Mouse (Mus musculus) limb, embryonic 14.5 days (tissue): ENCODE data around the gene Rest. TPM values are rescaled to one million over a fixed set of nuclear protein-coding genes. Genes with fewer than 3 reads are reported as not detected.

Source experiments
- ATAC-seq: fragments of 200-750 bp; cut with Nextera tagmentation; 2 replicates; pipeline ENCODE4 v1.8.0; 2017; ENCODE audit warnings: low read depth, moderate number of reproducible peaks, moderate TSS enrichment; ENCODE audit not compliant: low FRiP score
- DNase-seq: peaks from one replicate; pipeline ENCODE4 v3.0.0-alpha.2; 2015; ENCODE audit warnings: low spot score
- H3K27ac ChIP-seq: fragments of 300-500 bp; sonication (generic); replicated peaks from 2 replicates; pipeline ENCODE4 v1.5.1; 2014; ENCODE audit warnings: low read depth, mild to moderate bottlenecking, low read length, moderate library complexity, mixed read lengths
- H3K27me3 ChIP-seq: fragments of 300-500 bp; sonication (generic); 2 replicates; pipeline ENCODE4 v1.6.1; 2014; ENCODE audit warnings: low read length, mixed read lengths; ENCODE audit not compliant: control insufficient read depth, insufficient read depth
- H3K36me3 ChIP-seq: fragments of 300-500 bp; sonication (generic); 2 replicates; pipeline ENCODE4 v1.6.1; 2014; ENCODE audit warnings: mild to moderate bottlenecking, low read length, moderate library complexity, mixed read lengths; ENCODE audit not compliant: control insufficient read depth, insufficient read depth
- H3K4me1 ChIP-seq: fragments of 300-500 bp; sonication (generic); 2 replicates; pipeline ENCODE4 v1.6.1; 2014; ENCODE audit warnings: antibody characterized with exemption, low read length, mixed read lengths; ENCODE audit not compliant: control insufficient read depth, insufficient read depth
- H3K4me2 ChIP-seq: fragments of 300-500 bp; sonication (generic); replicated peaks from 2 replicates; pipeline ENCODE4 v1.6.1; 2014; ENCODE audit warnings: low read depth, mild to moderate bottlenecking, low read length, moderate library complexity; ENCODE audit not compliant: severe bottlenecking
- H3K4me3 ChIP-seq: fragments of 300-500 bp; sonication (generic); replicated peaks from 2 replicates; pipeline ENCODE4 v1.5.1; 2014; ENCODE audit warnings: low read length
- H3K9ac ChIP-seq: fragments of 300-500 bp; sonication (generic); 2 replicates; pipeline ENCODE4 v1.6.1; 2014; ENCODE audit warnings: mild to moderate bottlenecking, low read depth, low read length, moderate library complexity; ENCODE audit not compliant: severe bottlenecking
- H3K9me3 ChIP-seq: fragments of 300-500 bp; sonication (generic); 2 replicates; pipeline ENCODE4 v1.6.1; 2016; ENCODE audit warnings: low read length; ENCODE audit not compliant: control insufficient read depth
- POLR2A ChIP-seq: fragments of 200-500 bp; IDR thresholded peaks from 2 replicates; pipeline ENCODE4 v1.8.0; 2012; ENCODE audit warnings: inconsistent platforms, mild to moderate bottlenecking, moderate library complexity, borderline replicate concordance; ENCODE audit not compliant: insufficient read depth, insufficient read length; ENCODE audit errors: extremely low read depth
- WGBS: fragments of 180-500 bp; shearing (Covaris S2); extraction: QIAGEN DNeasy Blood & Tissue Kit; methylation state at CpG from one replicate; pipeline ENCODE4 v1.1.7; 2014; 5-methylcytosine and 5-hydroxymethylcytosine counted together
- polyA plus RNA-seq, 2 experiments: library from polyadenylated mRNA; depleted of rRNA in 1 of 2; stranded (reverse) in 1 of 2; unstranded in 1 of 2; fragments of >200 nt; fragmentation: Nextera tagmentation in 1 of 2; extraction: Ambion mirVana in 1 of 2; gene quantifications; 2 replicates each; pipeline versions ENCODE4 v1.2.1 to v1.2.3; 2012 to 2014

Rest gene
- polyA plus RNA-seq, 2 experiments = 27.9 to 47.0 TPM

GRCm38 (mm10) chr5:77250083-77250482 lies 15.2 kb upstream of the Rest start:
- Histone ChIP-seq H3K4me1 (0 out of 2 replicates have a peak, but pooled peaks cover 4% of the 10 kb centered on the region), H3K9me3 (no peaks in the 10 kb centered on the region), H3K27ac (no peak overlapping the region), H3K9ac (no peak overlapping the region), H3K4me3 (no peak overlapping the region), H3K4me2 (no peak overlapping the region), H3K36me3 (no peaks in the 10 kb centered on the region), H3K27me3 (no peaks in the 10 kb centered on the region)
- no peak for DNase-seq
- no peak for TF ChIP-seq POLR2A
- WGBS = 66% methylated on average over 9 of the region's 9 CpGs
- no peak for ATAC-seq

GRCm38 (mm10) chr5:77251656-77252055 lies 13.6 kb upstream of the Rest start:
- WGBS = 29% methylated on average over 5 of the region's 5 CpGs
- no peak for TF ChIP-seq POLR2A
- H3K4me2 ChIP-seq = no peak overlapping the region
- no peaks in the 10 kb centered on the region for H3K27me3 ChIP-seq
- no peaks in the 10 kb centered on the region for H3K4me1 ChIP-seq
- no peaks in the 10 kb centered on the region for H3K36me3 ChIP-seq
- DNase-seq = no peak
- H3K27ac ChIP-seq = no peak overlapping the region
- no peak overlapping the region for H3K4me3 ChIP-seq
- H3K9me3 ChIP-seq = no peaks in the 10 kb centered on the region
- ATAC-seq = no peak
- H3K9ac ChIP-seq = no peak overlapping the region

GRCm38 (mm10) chr5:77252115-77252827 lies 13.0 kb upstream of the Rest start:
- H3K36me3 ChIP-seq = no peaks in the 10 kb centered on the region
- H3K4me1 ChIP-seq = no peaks in the 10 kb centered on the region
- no peaks in the 10 kb centered on the region for H3K9me3 ChIP-seq
- H3K4me3 ChIP-seq = no peak overlapping the region
- no peak overlapping the region for H3K27ac ChIP-seq
- TF ChIP-seq POLR2A = no peak
- H3K9ac ChIP-seq = no peak overlapping the region
- 70% methylated on average over 8 of the region's 8 CpGs for WGBS
- H3K4me2 ChIP-seq = no peak overlapping the region
- DNase-seq (no peak), ATAC-seq (no peak)
- H3K27me3 ChIP-seq = no peaks in the 10 kb centered on the region

- Histone ChIP-seq H3K27me3 (no peaks in the 10 kb centered on the region), H3K4me3 (no peak overlapping the region), H3K4me1 (no peaks in the 10 kb centered on the region), H3K27ac (no peak overlapping the region), H3K4me2 (no peak overlapping the region), H3K36me3 (no peaks in the 10 kb centered on the region), H3K9ac (no peak overlapping the region), H3K9me3 (no peaks in the 10 kb centered on the region)
- no peak for DNase-seq
- 70% methylated on average over 1 of the region's 1 CpGs for WGBS
- no peak for TF ChIP-seq POLR2A
- ATAC-seq = no peak
These were observed 12.1 kb upstream of the Rest start for GRCm38 (mm10) chr5:77253154-77253553.

- Histone ChIP-seq H3K27me3 (no peaks in the 10 kb centered on the region), H3K4me1 (no peaks in the 10 kb centered on the region), H3K4me3 (no peak overlapping the region), H3K27ac (no peak overlapping the region), H3K9ac (no peak overlapping the region), H3K36me3 (no peaks in the 10 kb centered on the region), H3K9me3 (no peaks in the 10 kb centered on the region), H3K4me2 (no peak overlapping the region)
- WGBS = 70% methylated on average over 3 of the region's 3 CpGs
- DNase-seq (no peak), ATAC-seq (no peak)
- TF ChIP-seq POLR2A = no peak
These were observed 10.9 kb upstream of the Rest start for GRCm38 (mm10) chr5:77254402-77254801.
